ENCODE assay signal across 10 mouse cellular contexts in the genomic region with DNA sequence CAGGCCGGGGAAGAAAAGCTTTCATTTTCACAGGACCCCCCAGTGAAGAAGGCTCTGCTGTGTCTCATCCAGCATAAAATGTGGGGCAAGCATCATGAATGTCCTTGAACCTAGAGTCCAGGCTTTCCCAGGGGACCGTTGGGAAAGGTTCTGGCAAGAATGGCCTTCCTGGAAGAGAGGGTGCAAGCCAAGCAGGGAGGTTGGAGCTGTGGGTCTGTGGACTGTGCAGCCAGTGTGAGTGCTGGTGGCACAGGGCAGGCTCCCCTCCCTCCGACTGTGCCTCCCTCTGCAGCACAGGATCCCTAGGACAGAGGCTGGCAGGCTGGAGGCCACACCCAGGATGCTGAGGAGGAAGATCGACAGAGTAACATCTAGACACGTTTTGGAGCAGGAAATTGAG.
A peak's percentile ranks its signal among the peaks of the same experiment; 100 is the strongest.
DNase-seq lines count a peak whose midpoint lies in the region; ATAC-seq and TF ChIP-seq lines count a peak whose summit lies in the region.
"Had no signal": no experiment of that assay in that cellular context is flagged by ENCODE, and none has a peak within 500 bp of the region (broad histone marks: within the 10 kb centered on the region; RNA-seq: fewer than 3 reads in every experiment).

No protein-coding gene starts in this region.

- WGBS in kidney, postnatal 0 days: 29% methylated on average over 5 of the region's 5 CpGs
- WGBS in embryonic facial prominence, embryonic 10.5 days: 51% methylated on average over 5 of the region's 5 CpGs
- WGBS in limb, embryonic 12.5 days: 37% methylated on average over 5 of the region's 5 CpGs

- H3K27me3 ChIP-seq in kidney, postnatal 0 days (ENCODE audit: insufficient read depth, low read length): no peaks in the 10 kb centered on the region
- H3K27me3 ChIP-seq in embryonic facial prominence, embryonic 10.5 days (replicated peaks; ENCODE audit: low read depth, poor library complexity, severe bottlenecking): peaks cover 26% of the 10 kb centered on the region
- 0 out of 2 replicates have a peak, but pooled peaks cover 4% of the 10 kb centered on the region for H3K27me3 ChIP-seq in limb, embryonic 12.5 days

- H3K9me3 ChIP-seq in kidney, postnatal 0 days (replicated peaks; ENCODE audit: low read length): no peaks in the 10 kb centered on the region
- no peaks in the 10 kb centered on the region for H3K9me3 ChIP-seq in embryonic facial prominence, embryonic 10.5 days
- H3K9me3 ChIP-seq in limb, embryonic 12.5 days: no peaks in the 10 kb centered on the region
- H3K9me3 ChIP-seq: limb, embryonic 13.5 days had no signal

- TF ChIP-seq CTCF in kidney, postnatal 0 days (IDR thresholded peaks at IDR 0.05; ENCODE audit: low read depth): no peak

- H3K4me3 ChIP-seq in kidney, postnatal 0 days (replicated peaks; ENCODE audit: low read depth, low read length): no peak overlapping the region
- H3K4me3 ChIP-seq in embryonic facial prominence, embryonic 10.5 days: no peak overlapping the region
- no peak overlapping the region for H3K4me3 ChIP-seq in limb, embryonic 12.5 days (replicated peaks)
- H3K4me3 ChIP-seq: limb, embryonic 13.5 days had no signal

- peak; percentile 50 to 60 for DNase-seq in adrenal gland, postnatal 36 days
- DNase-seq in adrenal gland, postnatal 4 days (ENCODE audit: low spot score in 2 of 2): no peak
- no peak for DNase-seq in kidney, postnatal 0 days (ENCODE audit: low spot score)
- no peak for DNase-seq in kidney, adult 11 months
- no peak for DNase-seq in embryonic facial prominence, embryonic 10.5 days (ENCODE audit: low spot score)
- no peak for DNase-seq in right cerebral cortex, postnatal 36 days (ENCODE audit: low spot score in 2 of 2)
- DNase-seq in layer of hippocampus, adult 11-12 months (ENCODE audit: low spot score): no peak

- no peak overlapping the region for H3K4me2 ChIP-seq in kidney, postnatal 0 days (ENCODE audit: low read length)
- 0 out of 2 replicates have a peak overlapping the region, but pooled peaks have one; percentile 6 for H3K4me2 ChIP-seq in limb, embryonic 12.5 days
- H3K4me2 ChIP-seq: limb, embryonic 13.5 days had no signal

- H3K36me3 ChIP-seq in kidney, postnatal 0 days (ENCODE audit: insufficient read depth, low read length): no peaks in the 10 kb centered on the region
- no peaks in the 10 kb centered on the region for H3K36me3 ChIP-seq in embryonic facial prominence, embryonic 10.5 days (replicated peaks)
- no peaks in the 10 kb centered on the region for H3K36me3 ChIP-seq in limb, embryonic 12.5 days
- H3K36me3 ChIP-seq: limb, embryonic 13.5 days had no signal

- H3K27ac ChIP-seq in kidney, postnatal 0 days: peak overlapping the region; percentile 48; the same call in 1 of the 2 replicates
- H3K27ac ChIP-seq in embryonic facial prominence, embryonic 10.5 days (replicated peaks): 0 out of 2 replicates have a peak overlapping the region, but pooled peaks have one; percentile 19
- peak overlapping the region; percentile 67; the same call in 1 of the 2 replicates for H3K27ac ChIP-seq in limb, embryonic 12.5 days
- H3K27ac ChIP-seq: limb, embryonic 13.5 days; macrophage had no signal

- no peak for ATAC-seq in kidney, postnatal 0 days (replicated peaks; ENCODE audit: low FRiP score, low read depth)
- ATAC-seq in limb, embryonic 12.5 days (ENCODE audit: insufficient number of reproducible peaks, insufficient read depth, low FRiP score, low TSS enrichment, low read depth): no peak

- H3K9ac ChIP-seq in kidney, postnatal 0 days (ENCODE audit: low read depth, low read length): no peak overlapping the region
- H3K9ac ChIP-seq in limb, embryonic 12.5 days (replicated peaks): 0 out of 2 replicates have a peak overlapping the region, but pooled peaks have one; percentile 18
- H3K9ac ChIP-seq: limb, embryonic 13.5 days had no signal

- peaks cover 18% of the 10 kb centered on the region; the same call in 1 of the 2 replicates for H3K4me1 ChIP-seq in kidney, postnatal 0 days (replicated peaks; ENCODE audit: insufficient read depth, low read length)
- peaks cover 77% of the 10 kb centered on the region for H3K4me1 ChIP-seq in embryonic facial prominence, embryonic 10.5 days
- H3K4me1 ChIP-seq in limb, embryonic 12.5 days (replicated peaks): peaks cover 53% of the 10 kb centered on the region

Comparison
In these comparisons a context has a peak if more than half of its experiments do, and no peak if none do; other contexts are left out.
1. DNase-seq: peak in adrenal gland, postnatal 36 days (2 of 2); none in adrenal gland, postnatal 4 days (0 of 2), kidney, postnatal 0 days (single experiment), kidney, adult 11 months (single experiment), embryonic facial prominence, embryonic 10.5 days (single experiment), right cerebral cortex, postnatal 36 days (0 of 2) and layer of hippocampus, adult 11-12 months (single experiment).
2. Peak in every context shown above with its lines, with median percentiles within 50 percentile points of each other: H3K27ac ChIP-seq.